Mouse (Mus musculus): ENCODE measurements around the gene Sag.

GRCm38 (mm10) chr1:87879494-87880325, 76.2 kb downstream of the Sag start:
- TF ChIP-seq POLR2A (IDR thresholded peaks at IDR 0.05; ENCODE audit: control insufficient read depth, extremely low read depth, insufficient read depth, low read length, poor library complexity) = no peak
- no peak for TF ChIP-seq CTCF (IDR thresholded peaks at IDR 0.05; ENCODE audit: borderline replicate concordance, control insufficient read depth, extremely low read depth, insufficient read depth, low read length, poor library complexity)
